Mouse (Mus musculus) left cerebral cortex, adult 18-20 months (tissue): ENCODE results near the gene Arhgap20. TPM values are rescaled to one million over a fixed set of nuclear protein-coding genes. Genes with fewer than 3 reads are reported as not detected.
A peak's percentile ranks its signal among the peaks of the same experiment; 100 is the strongest.

ENCODE experiments used
- DNase-seq, 2 experiments: peaks; one replicate each; pipeline ENCODE4 v3.0.0; 2021 to 2022; ENCODE audit warnings: low spot score in 2 of 2, mixed read lengths in 1 of 2
- total RNA-seq, 2 experiments: library from RNA; stranded (reverse); gene quantifications; 2 replicates each; pipeline ENCODE4 v1.2.3; 2021

Arhgap20 gene
- total RNA-seq, 2 experiments from 2014 or later = 75.6 to 79.5 TPM

GRCm38 (mm10) chr9:51795206-51795605 is 30.1 kb downstream of the Arhgap20 start:
- DNase-seq = no peak

- DNase-seq = no peak
Observed at GRCm38 (mm10) chr9:51798251-51798650, 33.1 kb downstream of the Arhgap20 start.

DNA sequence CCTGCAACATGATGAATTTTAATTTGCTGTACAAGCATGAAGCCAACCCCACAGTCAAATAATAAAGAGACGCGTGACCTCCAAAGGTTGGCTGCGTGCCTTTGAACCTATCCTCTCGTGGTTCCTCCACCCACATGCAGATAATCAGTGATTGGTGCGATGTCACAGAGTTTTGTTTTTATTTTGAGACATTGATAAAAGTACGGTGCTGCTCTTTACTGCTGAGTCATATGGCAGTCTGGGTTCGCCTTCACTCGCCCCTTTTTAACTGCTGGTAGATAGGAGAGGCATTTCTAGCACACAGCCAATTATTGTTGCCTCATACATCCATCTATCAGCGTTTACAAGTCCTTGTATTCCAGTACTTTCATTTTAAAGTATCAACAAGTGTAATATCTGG is 34.0 kb downstream of the Arhgap20 start:
- DNase-seq = no peak

- no peak for DNase-seq
Observed at GRCm38 (mm10) chr9:51807272-51807671, 42.1 kb downstream of the Arhgap20 start.

GRCm38 (mm10) chr9:51812931-51813330 is 47.8 kb downstream of the Arhgap20 start:
- no peak for DNase-seq

DNA sequence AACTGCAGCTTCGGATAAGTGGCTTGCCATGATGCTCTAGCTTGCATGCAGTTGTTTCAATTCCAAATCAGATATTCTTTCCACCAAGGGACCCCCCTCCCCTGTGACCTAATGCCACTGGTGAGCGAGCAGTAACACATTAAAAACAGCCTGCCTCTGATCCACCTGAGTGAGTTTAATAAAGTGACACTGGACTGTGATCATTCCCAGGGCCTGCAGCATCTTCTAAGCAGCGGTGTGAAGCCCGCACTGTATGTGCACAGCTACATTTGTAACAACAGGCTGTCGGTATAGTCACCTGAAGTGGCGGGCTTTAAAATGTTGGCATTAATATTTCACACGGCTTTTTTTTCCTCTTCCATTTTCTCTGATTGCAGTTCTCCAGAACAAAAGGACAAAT is 59.4 kb downstream of the Arhgap20 start:
- no peak for DNase-seq

GRCm38 (mm10) chr9:51831596-51831995 is 66.5 kb downstream of the Arhgap20 start:
- DNase-seq = no peak

DNA sequence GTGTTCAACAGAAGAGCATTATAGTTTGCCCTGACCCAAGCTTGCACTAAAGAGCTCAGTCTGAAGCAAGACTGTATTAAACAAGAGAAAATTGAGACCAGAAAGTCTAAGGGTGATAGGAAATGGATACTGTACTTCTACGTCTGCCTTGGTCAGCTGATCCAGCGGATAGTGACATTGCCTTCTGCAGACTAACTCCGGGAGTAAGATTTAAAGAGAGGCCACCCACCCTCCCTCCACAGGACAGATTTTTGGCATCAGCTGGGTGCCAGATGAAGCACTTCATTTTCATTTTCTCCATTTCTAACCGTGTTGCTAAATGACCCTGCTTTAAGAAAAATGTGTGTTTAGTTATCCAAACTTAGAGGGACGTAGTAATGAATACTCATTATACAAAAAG is 67.2 kb downstream of the Arhgap20 start:
- DNase-seq = no peak

DNA sequence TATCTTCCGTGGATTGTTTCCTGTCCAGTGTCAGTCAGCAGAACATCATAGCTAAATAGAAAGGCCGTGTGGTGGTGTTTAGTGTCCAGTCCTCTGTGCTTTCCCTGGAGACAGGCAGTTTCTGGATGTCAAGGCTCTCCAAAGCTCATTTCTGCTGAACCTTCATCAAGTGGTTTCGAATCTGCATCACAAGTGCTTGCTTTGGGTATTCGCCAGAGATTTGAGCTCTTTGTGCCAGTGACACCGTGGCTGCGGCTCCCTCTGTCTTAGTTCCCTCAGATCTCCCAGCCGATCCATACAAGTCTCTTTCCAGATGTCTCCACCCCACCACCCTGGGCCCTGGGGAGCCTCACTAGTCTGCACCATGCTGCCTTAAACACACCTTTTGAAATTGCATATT is 72.6 kb downstream of the Arhgap20 start:
- no peak for DNase-seq

- DNase-seq = no peak
Observed at GRCm38 (mm10) chr9:51843216-51843615, 78.1 kb downstream of the Arhgap20 start.

DNA sequence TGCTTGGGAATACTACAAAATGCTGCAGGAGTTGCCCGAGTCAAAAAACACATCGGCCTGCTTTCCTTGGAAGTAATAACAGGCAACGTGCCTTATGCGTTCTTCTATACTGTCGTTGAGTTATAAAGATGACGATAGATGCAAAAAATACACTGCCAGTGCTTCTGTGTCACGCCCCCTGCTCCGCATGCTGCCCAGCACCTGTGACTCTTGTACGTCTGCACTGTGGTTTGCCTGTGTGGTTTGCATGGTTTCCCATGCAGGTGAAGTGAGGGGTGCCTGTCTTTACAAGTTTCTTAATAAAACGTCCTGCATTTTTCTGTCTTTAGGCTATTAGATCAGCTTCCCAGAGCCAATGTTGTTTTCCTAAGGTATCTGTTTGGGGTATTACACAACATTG is 80.7 kb downstream of the Arhgap20 start:
- no peak for DNase-seq

GRCm38 (mm10) chr9:51853772-51854171 is 88.6 kb downstream of the Arhgap20 start:
- DNase-seq = no peak

GRCm38 (mm10) chr9:51864273-51864672 is 99.1 kb downstream of the Arhgap20 start:
- no peak for DNase-seq

GRCm38 (mm10) chr9:51866634-51867033 is 101.5 kb downstream of the Arhgap20 start:
- no peak for DNase-seq

GRCm38 (mm10) chr9:51869056-51869455 is 103.9 kb downstream of the Arhgap20 start:
- DNase-seq = no peak

GRCm38 (mm10) chr9:51874348-51874747 is 109.2 kb downstream of the Arhgap20 start:
- no peak for DNase-seq

- DNase-seq = no peak
Observed at GRCm38 (mm10) chr9:51875531-51875930, 110.4 kb downstream of the Arhgap20 start.

DNA sequence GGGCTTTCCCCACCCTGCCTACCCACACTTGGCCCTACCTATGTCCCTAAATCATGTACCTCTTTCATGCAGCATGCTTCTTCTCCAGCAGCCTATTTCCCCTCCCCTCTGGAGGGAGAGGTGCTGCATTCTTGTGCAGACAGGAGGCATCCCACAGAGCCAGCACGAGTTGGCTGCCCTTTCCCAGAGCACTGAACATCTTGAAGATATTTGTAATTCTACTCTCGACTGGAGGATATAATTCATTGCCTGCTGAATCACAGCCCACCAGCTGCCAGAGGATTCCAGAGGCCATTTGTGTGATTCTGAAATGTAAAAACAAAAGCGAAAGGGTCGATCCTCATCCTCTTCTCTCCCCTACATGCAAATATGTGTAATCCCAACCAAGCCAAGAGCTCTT is 116.2 kb downstream of the Arhgap20 start:
- DNase-seq = peak; percentile 10 to 16

- no peak for DNase-seq
Observed at GRCm38 (mm10) chr9:51881881-51882280, 116.7 kb downstream of the Arhgap20 start.

DNA sequence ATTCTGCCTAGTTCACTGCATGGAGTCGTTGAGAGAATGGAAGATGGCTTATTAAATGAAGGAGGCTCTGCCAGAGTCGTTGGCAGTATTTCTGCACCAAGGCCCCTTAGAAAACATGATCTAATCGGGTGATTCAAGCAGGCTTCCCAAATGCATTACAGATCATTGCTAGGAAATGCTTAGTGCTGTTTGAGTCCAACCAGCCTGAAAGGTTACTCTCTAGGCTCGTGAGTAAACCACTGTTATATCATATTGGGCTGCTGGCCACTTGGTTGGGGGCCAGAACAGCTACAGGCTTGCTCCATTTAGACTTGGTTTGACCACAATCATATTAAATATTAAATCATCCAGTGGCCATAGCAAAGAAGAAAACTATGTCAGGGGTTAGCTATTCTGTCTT is 118.2 kb downstream of the Arhgap20 start:
- no peak for DNase-seq

DNA sequence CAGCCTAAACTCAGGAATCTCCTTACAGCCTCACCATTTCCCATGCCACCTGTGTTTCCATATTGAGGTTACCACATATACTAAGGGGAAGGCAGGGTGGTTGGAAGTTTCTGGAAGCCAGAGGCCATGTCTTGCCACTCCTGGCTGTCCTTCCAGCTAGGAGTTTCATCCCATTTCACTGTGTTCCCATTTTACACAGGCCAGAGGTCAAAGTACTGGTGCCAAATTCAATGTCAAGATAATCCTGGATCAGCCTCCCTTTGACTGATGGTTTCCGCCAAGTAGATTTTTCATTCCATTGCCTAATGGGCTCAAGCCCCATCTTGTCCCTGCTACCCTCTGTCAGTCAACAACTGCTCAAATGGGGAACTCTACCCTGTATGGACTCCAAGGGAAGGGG is 127.8 kb downstream of the Arhgap20 start:
- no peak for DNase-seq
